Mouse (Mus musculus): ENCODE data around the gene Wipi2. TPM values are rescaled to one million over a fixed set of nuclear protein-coding genes. Genes with fewer than 3 reads are reported as not detected.

Wipi2 gene
- total RNA-seq, 2 experiments from 2014 or later = 92.7 to 104 TPM

DNA sequence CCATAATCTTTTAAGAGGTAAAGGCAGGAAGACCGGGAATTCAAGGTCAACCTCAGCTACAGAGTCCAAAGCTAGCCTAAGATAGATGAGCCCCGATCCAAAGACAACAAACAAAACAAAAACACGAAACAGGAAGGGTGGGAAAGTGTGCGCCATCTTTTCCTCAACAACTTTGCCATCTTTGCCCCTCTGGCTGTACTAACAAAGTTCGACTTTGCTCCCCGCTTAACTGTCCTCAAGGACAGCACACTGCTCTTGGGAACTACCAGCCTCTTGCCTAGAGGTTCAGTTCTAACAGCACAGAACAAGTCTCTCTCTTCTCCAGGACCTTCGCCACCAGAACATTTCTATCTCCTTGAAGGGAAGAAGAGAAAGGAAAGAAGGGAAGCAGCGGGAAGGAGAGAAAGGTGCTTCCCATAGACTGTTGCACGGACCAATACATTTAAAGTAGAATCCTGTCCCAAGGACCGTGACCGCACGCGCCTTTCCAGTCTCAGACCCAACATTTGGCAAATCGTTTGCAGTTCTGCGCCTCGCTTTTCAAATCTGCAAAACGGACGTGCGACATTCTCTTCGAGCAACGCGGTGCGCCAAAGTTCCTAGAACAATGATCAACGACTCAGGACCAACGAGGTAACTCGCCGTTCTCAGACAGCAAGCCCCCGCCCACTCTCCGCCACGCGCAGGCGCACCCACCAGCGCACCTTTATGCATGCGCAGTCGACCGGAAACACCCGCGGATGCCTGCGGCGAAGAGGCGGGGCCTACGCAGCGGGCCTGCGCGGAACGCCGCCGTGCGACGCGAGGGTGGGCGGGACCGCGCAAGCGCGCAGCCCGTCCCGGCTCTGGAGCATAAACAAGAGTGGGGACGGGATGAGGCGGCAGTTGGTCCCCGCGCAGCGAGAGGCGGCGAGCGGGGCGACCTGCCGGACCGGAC, 1.5 kb downstream of the Wipi2 start:
- DNase-seq (ENCODE audit: extremely low spot score in 1 of 2, low spot score in 1 of 2) = peak; percentile 91 to 93

DNA sequence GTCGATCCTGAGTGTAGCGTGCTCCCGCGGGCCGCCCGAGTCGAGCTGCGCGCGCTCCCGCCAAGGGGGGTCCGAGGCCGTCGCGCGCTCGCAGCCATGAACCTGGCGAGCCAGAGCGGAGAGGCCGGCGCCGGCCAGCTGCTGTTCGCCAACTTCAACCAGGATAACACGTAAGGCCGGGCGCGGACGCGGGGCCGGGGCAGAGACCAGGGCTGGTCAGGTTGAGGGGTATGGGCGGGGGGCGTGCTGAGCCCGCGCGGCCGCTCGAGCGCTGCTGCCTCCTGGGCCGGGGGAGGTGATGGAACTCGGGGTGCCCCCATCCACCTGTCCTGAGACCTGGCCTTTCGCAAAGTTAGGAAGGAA, 2.1 kb downstream of the Wipi2 start:
- peak in 1 of 2 experiments; percentile 33 for DNase-seq (ENCODE audit: extremely low spot score in 1 of 2, low spot score in 1 of 2)

DNA sequence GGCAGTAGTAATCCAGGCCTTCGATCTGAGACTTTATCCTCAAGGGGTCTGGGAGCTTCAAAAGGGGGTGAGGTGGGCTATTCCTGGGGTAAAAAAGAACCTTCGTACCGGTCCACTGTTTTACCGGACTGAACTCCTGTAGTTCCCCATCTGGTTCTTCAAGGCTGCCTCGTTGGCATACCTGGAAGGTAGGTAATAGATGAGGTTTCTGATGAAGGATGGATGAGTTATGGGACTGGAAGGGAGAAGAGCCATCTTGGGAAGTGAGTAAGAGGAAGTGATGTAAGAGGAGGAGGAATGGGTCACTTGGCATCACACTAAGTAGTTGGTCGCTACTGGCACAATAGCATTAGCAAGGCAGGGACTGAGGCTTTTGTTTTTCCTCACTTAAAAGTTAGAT, 2.7 kb downstream of the Wipi2 start:
- DNase-seq (ENCODE audit: extremely low spot score in 1 of 2, low spot score in 1 of 2) = no peak

DNA sequence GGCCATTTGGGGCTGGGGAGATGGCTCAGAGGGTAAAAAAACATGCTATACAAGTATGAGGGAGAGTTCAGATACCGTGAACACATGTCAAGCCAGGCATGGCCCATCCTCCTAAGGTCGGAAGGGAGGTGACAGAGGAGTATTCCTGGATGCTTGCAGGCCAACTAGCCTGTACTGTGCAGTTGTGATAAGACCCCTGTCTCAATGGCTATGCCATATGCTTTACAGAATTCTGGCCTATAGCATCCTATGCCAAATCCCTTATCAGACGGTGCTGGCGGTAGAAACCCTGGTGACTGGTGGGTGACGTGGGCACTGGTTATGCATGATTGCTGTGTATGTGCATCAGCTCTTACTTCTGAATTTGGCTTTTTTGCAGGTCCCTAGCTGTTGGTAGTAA, 10.3 kb downstream of the Wipi2 start:
- no peak for DNase-seq (ENCODE audit: extremely low spot score in 1 of 2, low spot score in 1 of 2)

DNA sequence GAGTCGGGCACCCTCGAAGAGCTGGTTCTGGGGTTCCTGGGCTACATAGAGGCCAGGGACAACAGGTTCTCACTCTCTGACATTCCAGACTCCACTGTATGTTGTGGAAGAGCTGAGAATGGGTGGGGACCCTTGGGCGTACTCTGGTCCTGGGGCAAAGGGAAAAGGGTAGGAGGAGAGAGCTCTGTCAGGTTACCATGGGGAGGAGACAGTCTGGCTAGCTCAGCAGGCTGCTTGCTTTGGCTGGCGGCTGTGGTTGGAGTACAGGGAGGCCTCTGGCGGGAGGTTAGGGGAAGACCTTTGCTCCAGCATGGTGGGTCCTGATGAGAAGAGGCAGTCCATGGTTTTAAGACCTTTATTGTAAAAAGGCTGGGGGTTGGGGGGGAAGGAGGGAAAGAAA, 12.6 kb downstream of the Wipi2 start:
- DNase-seq (ENCODE audit: extremely low spot score in 1 of 2, low spot score in 1 of 2) = no peak

DNA sequence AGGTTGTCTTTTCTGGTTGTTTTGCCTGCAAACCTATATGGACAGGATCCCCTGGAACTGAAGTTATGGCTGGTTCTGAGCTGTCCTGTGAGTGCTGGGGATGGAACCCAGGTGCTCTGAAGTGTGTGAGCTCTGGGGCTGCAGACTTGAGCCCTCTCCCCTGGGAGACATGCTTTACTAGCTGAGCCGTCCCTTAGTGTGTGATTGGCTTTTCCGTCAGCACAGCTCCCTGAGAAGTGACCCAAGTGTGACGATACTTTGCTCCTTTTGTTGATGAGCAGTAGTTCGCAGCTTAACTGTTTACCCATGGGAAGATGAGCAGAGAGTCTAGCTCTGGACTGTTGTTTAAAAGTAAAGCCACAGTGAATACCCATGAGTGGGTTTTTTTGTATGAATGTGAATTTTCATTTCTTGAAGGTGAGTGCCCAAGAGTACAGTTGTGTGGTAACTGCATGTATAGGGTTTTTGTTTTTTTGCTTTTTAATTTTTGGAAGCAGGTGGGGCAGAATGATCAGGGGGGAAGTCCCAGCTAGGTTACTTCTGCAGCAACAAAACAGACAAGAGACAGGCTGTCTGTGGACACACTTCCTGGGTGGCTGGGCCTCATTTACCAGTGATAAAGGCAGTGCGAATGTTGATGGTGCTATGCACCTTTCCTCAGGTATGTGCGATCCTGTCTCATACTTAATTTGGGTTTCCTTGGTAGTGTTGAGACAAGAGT, 14.0 kb downstream of the Wipi2 start:
- no peak for DNase-seq (ENCODE audit: extremely low spot score in 1 of 2, low spot score in 1 of 2)

DNA sequence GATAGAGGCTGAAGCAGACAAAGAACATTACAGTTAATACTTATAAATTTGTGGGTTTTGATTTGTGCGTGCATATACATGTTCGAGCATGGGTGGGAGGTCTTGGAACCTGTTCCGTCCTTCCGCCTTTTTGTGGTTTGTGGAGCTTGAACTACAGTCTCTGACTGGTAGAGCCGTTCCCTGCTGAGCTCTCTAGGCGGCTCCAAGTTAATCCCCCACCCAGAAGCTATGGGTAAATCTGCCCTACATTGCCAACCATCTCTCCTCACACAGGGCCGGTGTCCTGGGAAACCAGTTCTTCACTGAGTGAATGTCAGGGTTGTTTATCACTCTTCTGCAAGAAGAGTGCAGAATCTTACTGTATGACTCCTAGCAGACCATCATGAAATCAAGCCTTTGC, 20.7 kb downstream of the Wipi2 start:
- no peak for DNase-seq (ENCODE audit: extremely low spot score in 1 of 2, low spot score in 1 of 2)

DNA sequence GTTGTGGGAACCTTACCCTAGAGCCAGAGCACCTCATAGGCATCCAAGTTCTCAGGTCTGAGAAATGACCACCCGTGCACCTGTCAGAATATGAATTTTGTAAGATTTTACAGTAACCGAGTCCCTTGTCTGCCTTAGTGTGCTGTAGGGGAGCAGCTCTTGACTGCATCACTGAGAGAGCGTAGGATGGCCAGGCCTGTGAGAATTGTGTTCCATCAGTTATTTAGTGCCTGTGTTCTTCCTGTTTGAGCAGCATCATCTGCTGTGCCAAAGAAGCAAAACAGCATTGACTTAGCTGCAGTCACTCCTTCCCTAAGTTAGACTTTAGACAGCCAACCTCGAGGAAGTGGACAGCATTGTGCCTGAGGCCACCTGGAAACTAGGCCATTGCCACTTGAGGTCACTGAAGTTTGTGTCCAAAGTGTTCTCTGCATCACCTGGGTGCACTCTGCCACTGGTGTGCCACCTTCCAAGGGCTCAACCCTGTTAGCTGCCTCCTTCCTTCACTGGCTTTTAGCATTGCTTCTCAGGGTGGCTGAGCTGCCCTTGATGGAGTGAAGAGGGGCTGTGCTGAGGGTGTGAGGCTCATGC, 22.1 kb downstream of the Wipi2 start:
- DNase-seq (ENCODE audit: extremely low spot score in 1 of 2, low spot score in 1 of 2) = no peak

DNA sequence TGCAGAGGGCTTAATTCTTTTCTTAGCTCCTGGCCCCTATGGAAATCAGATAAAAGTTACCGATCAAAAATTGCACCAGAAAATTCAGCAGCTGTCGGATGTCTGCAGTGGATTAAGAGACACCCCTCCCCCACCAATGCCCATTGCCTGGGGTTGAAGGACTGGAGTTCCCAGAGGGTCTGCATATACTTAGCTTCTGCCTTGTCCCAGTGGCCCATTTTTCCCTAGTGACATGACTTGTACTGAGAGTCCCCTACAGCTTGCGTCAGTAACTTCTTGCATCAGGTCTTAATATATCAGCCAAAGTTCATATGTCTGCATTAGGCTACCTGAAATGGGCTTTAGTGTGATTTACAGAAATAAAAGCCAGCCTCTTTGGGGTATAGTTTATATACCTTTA, 22.9 kb downstream of the Wipi2 start:
- DNase-seq (ENCODE audit: extremely low spot score in 1 of 2, low spot score in 1 of 2) = no peak

DNA sequence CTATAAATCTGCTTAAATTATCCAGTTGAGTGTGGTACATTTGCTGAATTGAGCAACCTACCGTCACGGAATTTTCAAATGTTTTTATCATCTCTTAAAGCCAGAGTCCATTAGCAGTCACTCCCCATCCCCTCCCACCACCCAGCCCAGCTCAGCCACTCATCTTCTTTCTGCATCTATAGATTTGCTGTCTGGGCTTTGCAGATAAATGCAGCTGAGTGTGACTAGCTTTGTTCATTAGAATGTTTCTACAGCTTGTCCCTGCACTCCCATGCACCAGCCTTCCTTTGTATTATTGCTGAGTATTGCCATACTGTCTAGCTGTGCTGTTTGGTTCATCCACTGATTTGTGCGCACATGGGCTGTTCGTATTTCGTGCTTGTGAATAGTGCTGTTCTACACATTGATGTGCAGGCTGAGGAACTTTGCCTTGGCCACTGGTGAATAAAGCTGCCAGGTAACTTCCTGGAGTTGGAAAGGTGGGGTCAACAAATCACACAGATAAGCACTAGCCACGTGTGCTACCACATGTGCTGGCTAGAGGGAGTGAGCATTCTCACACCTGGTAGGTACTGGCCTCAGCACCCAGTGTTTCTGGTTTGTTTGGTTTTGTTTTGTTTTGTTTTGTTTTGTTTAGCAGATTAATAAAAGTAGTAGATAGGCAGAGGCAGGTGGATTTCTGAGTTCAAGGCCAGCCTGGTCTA, 23.4 kb downstream of the Wipi2 start:
- no peak for DNase-seq (ENCODE audit: extremely low spot score in 1 of 2, low spot score in 1 of 2)

DNA sequence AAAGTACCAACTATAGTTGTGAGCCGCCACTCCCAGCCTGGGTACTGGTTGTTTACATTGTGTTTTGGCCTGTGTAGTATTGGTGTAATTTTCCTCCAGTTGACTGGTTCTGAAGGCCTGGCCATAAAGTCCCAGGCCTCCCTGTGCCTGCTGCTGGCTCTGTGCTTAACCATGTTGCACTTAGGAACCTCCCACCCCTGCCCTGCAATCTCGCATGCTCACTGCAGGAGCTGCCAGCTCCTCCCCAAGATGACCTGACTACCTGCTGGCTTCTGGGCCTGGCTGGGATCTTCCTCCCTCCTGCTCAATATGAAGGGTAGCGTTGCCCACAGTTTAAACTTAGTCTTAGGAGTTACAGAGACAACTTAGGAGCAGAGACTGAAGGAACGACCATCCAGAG, 24.8 kb downstream of the Wipi2 start:
- no peak for DNase-seq (ENCODE audit: extremely low spot score in 1 of 2, low spot score in 1 of 2)

DNA sequence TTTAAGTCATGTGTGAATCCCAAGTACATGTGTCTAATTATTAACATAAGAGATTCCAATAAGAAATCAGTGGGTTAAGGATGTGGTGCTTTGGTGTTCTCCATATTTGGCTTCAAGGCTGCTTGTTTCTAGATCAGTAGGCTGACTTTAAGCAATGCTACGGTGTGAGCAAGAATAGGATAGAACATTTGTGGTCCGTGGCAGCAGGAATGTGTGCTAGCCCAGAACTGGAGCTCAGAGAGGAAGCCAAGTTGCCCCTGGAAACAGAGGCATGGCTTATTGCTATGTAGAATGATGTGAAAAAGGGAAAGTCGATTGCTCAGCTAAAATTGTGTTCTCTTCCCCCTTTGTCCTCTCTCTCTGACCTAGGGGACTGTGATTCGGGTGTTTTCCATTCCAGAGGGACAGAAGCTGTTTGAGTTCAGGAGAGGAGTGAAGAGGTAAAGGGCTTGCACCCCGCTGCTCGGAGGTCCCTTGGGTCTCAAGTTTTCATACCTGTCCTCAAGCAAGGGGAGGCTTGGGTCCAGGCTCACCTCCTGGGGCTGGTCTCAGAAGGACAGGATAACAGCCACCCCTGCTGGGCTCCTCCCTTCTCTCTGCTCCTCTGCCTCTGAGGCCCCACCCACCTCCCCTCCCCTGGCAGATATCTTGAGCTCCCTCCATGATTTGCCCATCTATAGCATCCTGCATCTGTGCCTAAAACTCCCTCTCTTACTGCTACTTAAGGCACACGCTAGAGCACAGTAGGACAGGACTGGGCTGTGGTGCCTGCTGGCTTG, 33.3 kb downstream of the Wipi2 start:
- DNase-seq (ENCODE audit: extremely low spot score in 1 of 2, low spot score in 1 of 2) = no peak

DNA sequence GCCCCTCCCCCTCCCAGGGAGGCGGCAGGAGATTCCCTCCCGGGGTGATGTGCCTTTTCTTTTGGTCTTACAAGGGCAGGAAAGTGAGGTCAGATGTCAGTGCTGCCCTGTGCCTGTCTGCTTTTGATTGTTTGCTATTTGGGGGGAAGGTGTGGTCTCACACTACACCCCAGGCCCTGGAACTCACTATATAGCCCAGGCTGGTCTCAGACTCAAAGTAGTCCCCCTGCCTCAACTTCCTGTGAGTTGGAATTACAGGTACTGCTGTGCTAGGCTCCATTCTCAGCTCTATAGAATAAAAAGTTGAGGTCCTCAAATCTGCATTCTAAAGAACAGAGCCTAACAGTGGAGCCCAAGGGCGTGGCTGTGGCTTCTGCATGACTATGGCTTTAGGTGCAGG, 40.4 kb downstream of the Wipi2 start:
- DNase-seq (ENCODE audit: extremely low spot score in 1 of 2, low spot score in 1 of 2) = no peak

DNA sequence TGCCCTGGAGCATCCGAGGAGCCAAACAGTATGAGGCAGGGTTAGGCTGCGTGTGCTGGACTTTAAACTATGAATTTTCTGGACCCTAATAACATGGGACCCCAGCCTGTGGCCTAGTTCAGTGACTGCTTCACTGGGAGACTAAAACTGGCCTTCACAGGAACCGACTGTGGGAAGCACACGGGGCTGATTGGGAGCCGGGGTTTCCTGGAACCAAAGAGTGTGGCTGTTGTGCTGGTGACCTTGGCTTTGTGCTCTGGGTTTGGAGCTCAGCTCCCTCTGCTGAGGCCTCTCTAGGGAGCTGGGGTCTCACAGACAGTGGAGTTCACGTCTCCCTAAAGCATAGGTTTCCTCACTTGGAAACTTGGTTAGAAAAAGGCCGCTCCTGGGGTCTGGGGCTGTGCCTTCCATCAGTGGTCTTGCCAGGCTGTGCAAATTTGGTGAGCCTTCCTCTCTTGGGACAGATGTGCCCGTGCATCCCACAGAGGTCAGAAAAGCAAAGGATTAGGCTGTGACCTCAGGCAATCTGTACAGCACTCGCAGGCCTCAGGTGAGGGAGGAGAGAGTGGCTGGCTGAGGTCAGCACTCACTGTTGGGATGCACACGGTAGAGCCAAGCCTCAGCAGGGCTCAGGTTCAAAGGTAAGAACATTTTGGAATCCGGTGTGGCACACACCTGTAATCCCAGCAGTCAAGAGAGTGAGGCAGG, 41.2 kb downstream of the Wipi2 start:
- no peak for DNase-seq (ENCODE audit: extremely low spot score in 1 of 2, low spot score in 1 of 2)

DNA sequence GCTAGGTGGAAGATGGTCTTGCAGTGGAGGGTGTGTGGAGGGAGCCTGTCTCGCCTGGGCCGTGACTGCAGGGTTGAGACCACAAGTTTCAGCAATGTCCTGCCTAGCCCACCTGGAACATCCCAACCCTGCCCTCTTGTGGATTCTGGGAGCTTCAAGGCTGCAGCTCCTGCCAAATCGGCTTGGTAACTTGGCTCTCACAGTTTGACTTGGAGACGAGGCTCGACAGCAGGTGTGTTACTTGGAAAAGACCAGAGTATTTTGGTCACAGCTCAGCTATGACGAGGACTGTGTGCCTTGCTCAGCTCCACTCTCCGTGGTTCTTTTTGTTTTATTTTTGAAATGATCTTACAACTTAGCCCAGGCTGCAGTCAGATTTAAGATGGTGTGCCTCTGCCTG, 42.2 kb downstream of the Wipi2 start:
- no peak for DNase-seq (ENCODE audit: extremely low spot score in 1 of 2, low spot score in 1 of 2)

DNA sequence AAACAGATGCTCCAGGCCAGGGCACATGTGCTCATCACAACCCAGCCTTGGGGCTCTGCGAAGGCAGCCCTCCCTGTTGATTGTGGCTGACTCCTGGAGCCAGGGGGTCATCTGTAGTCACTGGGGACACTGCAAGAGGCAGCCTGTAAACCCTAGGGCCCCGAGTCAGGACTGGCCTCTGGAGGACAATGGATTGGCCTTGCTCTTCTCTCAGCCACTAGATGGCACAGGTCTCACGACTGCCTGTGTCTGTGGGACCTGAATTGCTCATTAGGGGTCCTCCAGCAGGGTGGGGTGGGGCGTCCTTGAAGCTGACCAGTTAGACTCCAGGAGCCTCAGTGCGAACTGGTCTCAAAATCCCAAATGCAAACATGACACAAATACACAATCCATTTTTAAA, 45.6 kb downstream of the Wipi2 start:
- no peak for DNase-seq (ENCODE audit: extremely low spot score in 1 of 2, low spot score in 1 of 2)

DNA sequence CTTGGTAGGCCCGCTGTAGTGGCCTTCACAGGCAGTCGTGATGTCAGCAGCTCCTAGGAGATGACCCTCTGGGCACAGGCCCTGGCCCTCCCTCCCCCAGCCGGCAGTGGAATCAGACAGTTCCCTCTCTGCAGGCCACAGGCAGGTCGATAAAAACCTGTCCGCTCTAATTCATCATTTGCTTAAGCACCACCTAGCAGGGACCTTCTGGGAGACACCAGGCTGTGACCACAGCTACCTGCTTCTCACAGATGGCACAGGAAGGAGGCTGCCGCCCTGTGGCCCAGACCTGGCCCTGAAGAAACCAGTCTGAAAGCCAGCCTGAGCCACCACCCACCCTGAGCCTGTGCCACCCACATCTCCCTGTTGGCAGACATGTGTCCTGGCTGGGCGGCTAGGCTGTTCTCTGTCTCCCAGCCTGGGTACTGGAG, 50.7 kb downstream of the Wipi2 start:
- no peak for DNase-seq (ENCODE audit: extremely low spot score in 1 of 2, low spot score in 1 of 2)

DNA sequence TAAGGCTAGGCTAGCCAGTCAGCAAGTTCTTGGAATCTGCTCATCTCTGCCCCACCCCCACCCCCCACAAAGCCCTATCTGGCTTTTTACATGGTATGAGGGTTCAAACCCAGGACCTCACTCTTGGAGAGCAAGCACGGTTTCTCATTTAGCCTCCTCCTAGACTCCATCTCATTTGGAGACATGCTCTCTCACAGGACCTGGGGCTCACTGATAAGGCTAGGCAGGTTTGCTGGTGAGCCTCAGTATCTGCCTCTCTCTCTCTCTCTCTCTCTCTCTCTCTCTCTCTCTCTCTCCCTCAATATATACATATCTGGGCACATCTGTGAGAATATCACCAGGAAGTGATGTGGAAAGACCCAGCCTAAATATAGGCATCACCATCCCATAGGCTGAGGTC, 51.6 kb downstream of the Wipi2 start:
- no peak for DNase-seq (ENCODE audit: extremely low spot score in 1 of 2, low spot score in 1 of 2)

DNA sequence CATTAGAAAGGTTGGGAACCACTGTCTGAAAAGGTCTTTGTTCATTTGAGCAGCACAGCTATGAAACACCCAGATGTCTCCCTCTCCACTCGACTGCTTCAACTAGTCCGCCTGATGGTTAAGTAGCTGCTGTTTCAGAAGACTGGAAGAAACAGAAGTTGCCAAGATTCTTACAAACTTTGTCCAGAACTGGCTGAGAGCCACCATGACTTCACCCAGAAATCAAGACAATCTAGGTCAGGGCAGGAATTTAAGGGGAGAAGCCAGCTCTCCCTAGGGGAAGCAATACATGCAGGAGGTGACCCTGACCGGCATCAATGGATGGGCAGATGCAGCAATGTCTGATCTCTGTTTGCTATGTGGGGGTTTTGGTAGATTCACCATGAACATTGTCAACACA, 54.4 kb downstream of the Wipi2 start:
- DNase-seq (ENCODE audit: extremely low spot score in 1 of 2, low spot score in 1 of 2) = no peak
